Mouse (Mus musculus) megakaryocyte, embryonic 14.5 days (primary cell): ENCODE measurements around the gene Hist1h2bn.
"Not testable (repeated sequence)": the region's sequence is repeated elsewhere in the genome, so short reads cannot be mapped to it uniquely, and the experiment has no call there.

Experiments
- FLI1 ChIP-seq: IDR thresholded peaks from 2 replicates; pipeline ENCODE4 v1.6.1; 2012; ENCODE audit warnings: low read length, inconsistent platforms, mixed read lengths
- GATA1 ChIP-seq: IDR thresholded peaks from 3 replicates; pipeline ENCODE4 v1.6.1; 2012; ENCODE audit warnings: mixed read lengths, low read length, inconsistent platforms, borderline replicate concordance

DNA sequence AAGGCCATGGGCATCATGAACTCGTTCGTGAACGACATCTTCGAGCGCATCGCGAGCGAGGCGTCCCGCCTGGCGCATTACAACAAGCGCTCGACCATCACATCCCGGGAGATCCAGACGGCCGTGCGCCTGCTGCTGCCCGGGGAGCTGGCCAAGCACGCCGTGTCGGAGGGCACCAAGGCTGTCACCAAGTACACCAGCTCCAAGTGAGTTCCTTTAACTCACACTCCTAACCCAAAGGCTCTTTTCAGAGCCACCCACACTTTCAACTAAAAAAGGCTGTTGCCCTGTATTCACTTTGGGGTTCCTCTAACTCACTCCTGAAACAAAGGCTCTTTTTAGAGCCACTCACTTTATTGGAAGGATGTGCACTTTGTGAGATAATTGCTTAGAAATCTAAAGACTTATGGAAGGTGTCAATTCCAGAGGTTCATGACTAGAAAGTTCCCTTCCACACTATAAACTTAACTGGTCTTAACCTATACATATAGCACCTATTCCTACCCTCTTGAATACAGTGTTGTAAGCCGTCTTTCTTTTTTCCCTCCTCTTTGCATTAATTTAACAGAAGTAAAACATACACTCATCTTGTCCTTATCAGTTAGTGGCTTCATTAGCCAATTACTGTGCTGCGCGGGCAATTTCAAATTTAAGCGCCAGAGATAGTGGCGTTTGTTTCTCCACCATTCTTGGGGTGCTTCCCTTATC, 525 bp downstream of the Hist1h2bn start:
- TF ChIP-seq GATA1, FLI1: not testable (repeated sequence)
